Mouse (Mus musculus): ENCODE results near the gene 9130008F23Rik. TPM values are rescaled to one million over a fixed set of nuclear protein-coding genes. Genes with fewer than 3 reads are reported as not detected.

Gene 9130008F23Rik
- 1.8 and 2.5 TPM in 2 replicates for polyA plus RNA-seq (2014; fragmentation: Nextera tagmentation; extraction: Ambion mirVana)

DNA sequence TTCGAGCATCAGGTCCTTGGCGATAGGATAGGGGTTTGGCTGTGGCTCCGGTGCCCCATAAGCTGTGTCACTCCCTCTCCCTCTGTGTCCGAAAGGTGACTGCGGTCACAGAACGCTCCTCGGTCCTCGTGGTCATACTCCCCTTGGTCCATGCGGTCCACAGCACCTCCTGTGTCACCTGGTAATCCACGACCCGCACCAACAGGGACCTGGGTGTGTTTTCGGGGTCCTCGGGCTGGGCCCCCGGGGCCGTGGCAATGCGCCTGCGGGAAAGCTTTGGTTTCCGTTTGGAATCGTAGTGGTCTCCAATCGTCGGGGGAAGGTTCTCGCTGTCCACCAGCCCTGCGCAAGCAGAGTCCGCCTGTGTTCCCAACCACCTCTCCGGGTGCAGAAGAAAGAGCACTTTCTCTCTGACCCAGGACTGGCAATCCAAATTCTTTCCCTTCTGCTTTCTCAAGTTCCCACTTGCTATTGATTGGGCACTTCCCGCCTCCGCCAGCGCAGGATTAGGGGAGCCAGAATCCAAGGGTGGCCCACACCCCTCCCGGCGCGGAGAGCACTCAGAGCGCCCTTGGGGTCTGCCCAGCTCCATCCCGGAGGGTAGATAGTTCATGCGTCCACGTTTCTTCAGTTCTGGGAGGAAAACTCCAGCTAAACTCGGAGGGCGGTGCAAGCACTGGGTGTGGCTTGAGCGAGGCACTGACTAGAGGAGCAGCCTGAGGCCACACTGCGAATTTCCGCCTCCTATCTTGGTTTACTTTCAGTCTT lies at the start of gene 9130008F23Rik:
Gene 9130008F23Rik (minus strand): TSS at position 636 of the 768 bp plus-strand sequence.
- H3K36me3 ChIP-seq (ENCODE audit: control insufficient read depth, insufficient read depth, low read length) = no peaks in the 10 kb centered on the region
- WGBS = under 1% methylated on average over 40 of the region's 40 CpGs
- H3K9me3 ChIP-seq (ENCODE audit: control insufficient read depth, low read length) = no peaks in the 10 kb centered on the region
- ATAC-seq (ENCODE audit: insufficient number of reproducible peaks, insufficient read depth, low FRiP score, low read depth) = peak; percentile 77
- peak within 1 kb of the TSS; percentile 77 for H3K4me2 ChIP-seq (ENCODE audit: low read length)
- H3K9ac ChIP-seq (ENCODE audit: low read length) = peak within 1 kb of the TSS; percentile 85
- peak within 1 kb of the TSS; percentile 63 to 77 for H3K4me3 ChIP-seq (ENCODE audit: control insufficient read depth in 1 of 2, insufficient read depth in 1 of 2, low read depth in 1 of 2, low read length in 2 of 2)
- peaks cover 0 to 14% of the 10 kb centered on the region in 2 experiments; a peak in 2 of 4 replicates for H3K4me1 ChIP-seq (ENCODE audit: control insufficient read depth in 2 of 2, insufficient read depth in 2 of 2, low read length in 2 of 2)
- H3K27ac ChIP-seq (replicated peaks in 1 of 2; ENCODE audit: control insufficient read depth in 1 of 2, insufficient read depth in 1 of 2, low read depth in 2 of 2, low read length in 2 of 2) = peak within 1 kb of the TSS; percentile 81 to 84
- no peaks in the 10 kb centered on the region for H3K27me3 ChIP-seq (ENCODE audit: control insufficient read depth, insufficient read depth, low read length)

DNA sequence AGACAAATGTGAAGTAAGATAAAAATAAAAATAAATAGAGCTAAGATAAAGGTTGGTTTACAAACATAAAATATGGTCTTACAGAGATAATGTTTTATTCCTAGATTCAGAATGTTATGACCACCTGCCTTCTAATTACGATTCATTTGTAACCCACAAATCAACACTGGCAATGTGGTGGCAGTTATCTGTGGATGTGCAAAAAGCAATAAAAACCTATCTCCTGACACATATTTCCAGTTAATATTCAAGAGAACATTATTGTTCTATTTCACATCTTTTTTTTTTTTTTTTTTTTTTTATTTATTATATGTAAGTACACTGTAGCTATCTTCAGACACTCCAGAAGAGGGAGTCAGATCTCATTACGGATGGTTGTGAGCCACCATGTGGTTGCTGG lies 35.1 kb upstream of the 9130008F23Rik start:
- H3K4me3 ChIP-seq (ENCODE audit: control insufficient read depth in 1 of 2, insufficient read depth in 1 of 2, low read depth in 1 of 2, low read length in 2 of 2) = no peak overlapping the region
- H3K9me3 ChIP-seq (ENCODE audit: control insufficient read depth, low read length) = no peaks in the 10 kb centered on the region
- H3K4me1 ChIP-seq (ENCODE audit: control insufficient read depth in 2 of 2, insufficient read depth in 2 of 2, low read length in 2 of 2) = no peaks in the 10 kb centered on the region
- H3K27ac ChIP-seq (replicated peaks in 1 of 2; ENCODE audit: control insufficient read depth in 1 of 2, insufficient read depth in 1 of 2, low read depth in 2 of 2, low read length in 2 of 2) = no peak overlapping the region
- H3K27me3 ChIP-seq (ENCODE audit: control insufficient read depth, insufficient read depth, low read length) = no peaks in the 10 kb centered on the region
- no peak overlapping the region for H3K9ac ChIP-seq (ENCODE audit: low read length)
- H3K4me2 ChIP-seq (ENCODE audit: low read length) = no peak overlapping the region
- H3K36me3 ChIP-seq (ENCODE audit: control insufficient read depth, insufficient read depth, low read length) = no peaks in the 10 kb centered on the region
- WGBS = 97% methylated on average over 1 of the region's 2 CpGs
- no peak for ATAC-seq (ENCODE audit: insufficient number of reproducible peaks, insufficient read depth, low FRiP score, low read depth)

DNA sequence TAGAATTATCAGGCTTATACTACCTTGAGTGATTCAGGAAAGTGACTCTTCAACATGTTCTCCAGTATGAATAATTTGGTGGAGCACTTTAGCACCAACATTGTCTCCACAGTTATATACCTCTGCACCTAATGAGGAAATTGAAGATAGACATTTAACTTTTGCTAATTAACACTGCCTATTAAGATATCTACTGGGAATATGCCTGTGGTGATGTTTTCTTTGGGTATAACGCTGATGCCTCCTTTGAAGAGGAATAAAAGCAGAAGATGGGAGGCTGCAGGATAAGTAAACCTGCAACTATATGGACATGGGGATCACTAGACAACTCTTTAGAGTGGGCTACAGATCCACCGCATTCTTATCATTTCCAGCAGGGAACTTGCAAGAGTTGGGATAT lies 33.9 kb upstream of the 9130008F23Rik start, which contains the start of gene Glyatl3:
Gene Glyatl3 (minus strand): TSS at position 101 of the 400 bp plus-strand sequence.
- Histone ChIP-seq H3K9ac (ENCODE audit: low read length) (no peak within 1 kb of the TSS), H3K36me3 (ENCODE audit: control insufficient read depth, insufficient read depth, low read length) (no peaks in the 10 kb centered on the region), H3K4me3 (ENCODE audit: control insufficient read depth in 1 of 2, insufficient read depth in 1 of 2, low read depth in 1 of 2, low read length in 2 of 2) (no peak within 1 kb of the TSS)

DNA sequence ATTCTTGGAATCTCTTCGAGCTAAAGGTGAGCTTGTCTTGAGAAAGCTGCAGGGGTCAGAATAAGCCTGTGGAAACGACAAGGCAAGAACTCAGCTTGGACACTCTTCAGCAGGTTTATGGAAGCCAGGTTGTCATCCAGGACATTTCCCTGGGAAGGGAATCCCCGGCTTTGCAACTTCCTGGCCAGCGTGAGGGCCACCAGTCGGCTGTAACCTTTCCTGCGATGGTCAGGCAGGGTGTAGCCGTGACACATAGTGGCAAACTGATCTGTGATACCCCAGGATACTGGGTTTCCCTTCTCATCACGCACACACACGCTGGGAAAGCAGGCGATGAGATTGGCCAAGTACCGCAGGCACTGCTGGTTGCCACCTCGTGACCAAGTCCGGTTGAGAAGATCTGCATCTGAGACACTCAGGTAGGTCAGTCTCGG lies 24.4 kb upstream of the 9130008F23Rik start:
- 4% methylated on average over 13 of the region's 14 CpGs for WGBS
- no peak for ATAC-seq (ENCODE audit: insufficient number of reproducible peaks, insufficient read depth, low FRiP score, low read depth)
- Histone ChIP-seq H3K36me3 (ENCODE audit: control insufficient read depth, insufficient read depth, low read length) (no peaks in the 10 kb centered on the region), H3K4me2 (ENCODE audit: low read length) (peak overlapping the region; percentile 70), H3K27me3 (ENCODE audit: control insufficient read depth, insufficient read depth, low read length) (no peaks in the 10 kb centered on the region), H3K4me1 (ENCODE audit: control insufficient read depth in 2 of 2, insufficient read depth in 2 of 2, low read length in 2 of 2) (peaks cover 4 to 6% of the 10 kb centered on the region in 2 experiments; a peak in 3 of 4 replicates), H3K4me3 (ENCODE audit: control insufficient read depth in 1 of 2, insufficient read depth in 1 of 2, low read depth in 1 of 2, low read length in 2 of 2) (peak overlapping the region; percentile 20 to 36; a peak in 3 of 4 replicates), H3K27ac (replicated peaks in 1 of 2; ENCODE audit: control insufficient read depth in 1 of 2, insufficient read depth in 1 of 2, low read depth in 2 of 2, low read length in 2 of 2) (no peak overlapping the region), H3K9me3 (ENCODE audit: control insufficient read depth, low read length) (no peaks in the 10 kb centered on the region), H3K9ac (ENCODE audit: low read length) (peak overlapping the region; percentile 11; the same call in 1 of the 2 replicates)

More for the DNA sequence above, 33.9 kb upstream of the 9130008F23Rik start, which contains the start of gene Glyatl3:
- Histone ChIP-seq H3K9me3 (ENCODE audit: control insufficient read depth, low read length) (no peaks in the 10 kb centered on the region), H3K27ac (replicated peaks in 1 of 2; ENCODE audit: control insufficient read depth in 1 of 2, insufficient read depth in 1 of 2, low read depth in 2 of 2, low read length in 2 of 2) (no peak within 1 kb of the TSS), H3K27me3 (ENCODE audit: control insufficient read depth, insufficient read depth, low read length) (no peaks in the 10 kb centered on the region), H3K4me1 (ENCODE audit: control insufficient read depth in 2 of 2, insufficient read depth in 2 of 2, low read length in 2 of 2) (no peaks in the 10 kb centered on the region), H3K4me2 (ENCODE audit: low read length) (no peak within 1 kb of the TSS)
- 90% methylated on average over 2 of the region's 2 CpGs for WGBS
- no peak for ATAC-seq (ENCODE audit: insufficient number of reproducible peaks, insufficient read depth, low FRiP score, low read depth)

DNA sequence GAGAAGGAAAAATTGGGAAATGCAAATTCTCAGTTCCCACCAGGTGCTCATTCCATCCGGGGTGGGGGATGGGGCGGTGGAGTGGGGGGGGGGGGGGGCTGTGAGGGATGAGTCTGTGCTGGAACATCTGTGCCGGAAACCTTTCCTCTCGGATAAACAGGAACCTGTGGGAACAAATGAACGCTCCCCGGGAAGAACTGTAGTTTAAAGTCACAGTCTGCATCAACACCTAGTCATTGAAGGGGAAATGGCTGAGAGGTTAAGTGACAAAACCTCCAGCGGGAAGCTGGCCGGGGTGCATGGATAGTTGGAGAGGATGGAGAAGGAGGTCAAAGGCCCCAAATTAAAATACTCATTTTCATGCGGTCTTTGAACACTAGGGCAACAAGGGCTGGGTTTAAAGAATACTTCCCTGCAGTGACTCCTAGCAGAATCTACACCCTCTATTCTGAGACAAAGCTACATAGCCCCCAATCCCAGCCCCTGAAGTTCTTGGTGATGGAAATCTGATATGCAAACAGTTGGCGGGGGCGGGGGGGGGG lies 23.8 kb upstream of the 9130008F23Rik start:
- H3K4me3 ChIP-seq (ENCODE audit: control insufficient read depth in 1 of 2, insufficient read depth in 1 of 2, low read depth in 1 of 2, low read length in 2 of 2) = no peak overlapping the region
- no peaks in the 10 kb centered on the region for H3K27me3 ChIP-seq (ENCODE audit: control insufficient read depth, insufficient read depth, low read length)
- H3K9ac ChIP-seq (ENCODE audit: low read length) = no peak overlapping the region
- no peaks in the 10 kb centered on the region for H3K9me3 ChIP-seq (ENCODE audit: control insufficient read depth, low read length)
- peak overlapping the region; percentile 70 for H3K4me2 ChIP-seq (ENCODE audit: low read length)
- no peak for ATAC-seq (ENCODE audit: insufficient number of reproducible peaks, insufficient read depth, low FRiP score, low read depth)
- H3K36me3 ChIP-seq (ENCODE audit: control insufficient read depth, insufficient read depth, low read length) = no peaks in the 10 kb centered on the region
- 6% methylated on average over 11 of the region's 11 CpGs for WGBS
- peaks cover 4 to 6% of the 10 kb centered on the region in 2 experiments; a peak in 3 of 4 replicates for H3K4me1 ChIP-seq (ENCODE audit: control insufficient read depth in 2 of 2, insufficient read depth in 2 of 2, low read length in 2 of 2)
- H3K27ac ChIP-seq (replicated peaks in 1 of 2; ENCODE audit: control insufficient read depth in 1 of 2, insufficient read depth in 1 of 2, low read depth in 2 of 2, low read length in 2 of 2) = no peak overlapping the region

DNA sequence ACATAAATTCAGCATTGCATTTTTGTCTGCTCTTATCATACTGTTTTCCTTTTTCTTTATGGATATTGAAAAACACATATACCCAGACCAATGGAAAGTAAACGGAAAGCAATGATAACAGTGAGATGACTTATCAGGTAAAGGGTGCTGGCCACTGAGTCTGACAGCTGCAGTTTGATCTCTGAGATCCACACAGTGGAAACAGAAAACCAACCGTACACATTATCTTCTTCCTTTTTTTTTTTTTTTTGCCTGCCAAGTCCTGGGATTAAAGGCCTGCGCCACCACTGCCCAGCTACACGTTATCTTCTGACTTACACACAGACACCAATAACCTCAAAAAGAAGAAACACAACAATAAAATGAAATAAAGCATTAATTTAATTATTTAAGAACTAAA lies 23.0 kb upstream of the 9130008F23Rik start:
- H3K27ac ChIP-seq (replicated peaks in 1 of 2; ENCODE audit: control insufficient read depth in 1 of 2, insufficient read depth in 1 of 2, low read depth in 2 of 2, low read length in 2 of 2) = no peak overlapping the region
- no peak overlapping the region for H3K9ac ChIP-seq (ENCODE audit: low read length)
- no peak overlapping the region for H3K4me3 ChIP-seq (ENCODE audit: control insufficient read depth in 1 of 2, insufficient read depth in 1 of 2, low read depth in 1 of 2, low read length in 2 of 2)
- H3K36me3 ChIP-seq (ENCODE audit: control insufficient read depth, insufficient read depth, low read length) = no peaks in the 10 kb centered on the region
- H3K27me3 ChIP-seq (ENCODE audit: control insufficient read depth, insufficient read depth, low read length) = no peaks in the 10 kb centered on the region
- no peaks in the 10 kb centered on the region for H3K9me3 ChIP-seq (ENCODE audit: control insufficient read depth, low read length)
- H3K4me2 ChIP-seq (ENCODE audit: low read length) = no peak overlapping the region
- WGBS = 49% methylated on average over 4 of the region's 4 CpGs
- peaks cover 4 to 6% of the 10 kb centered on the region in 2 experiments; a peak in 3 of 4 replicates for H3K4me1 ChIP-seq (ENCODE audit: control insufficient read depth in 2 of 2, insufficient read depth in 2 of 2, low read length in 2 of 2)
- ATAC-seq (ENCODE audit: insufficient number of reproducible peaks, insufficient read depth, low FRiP score, low read depth) = no peak

DNA sequence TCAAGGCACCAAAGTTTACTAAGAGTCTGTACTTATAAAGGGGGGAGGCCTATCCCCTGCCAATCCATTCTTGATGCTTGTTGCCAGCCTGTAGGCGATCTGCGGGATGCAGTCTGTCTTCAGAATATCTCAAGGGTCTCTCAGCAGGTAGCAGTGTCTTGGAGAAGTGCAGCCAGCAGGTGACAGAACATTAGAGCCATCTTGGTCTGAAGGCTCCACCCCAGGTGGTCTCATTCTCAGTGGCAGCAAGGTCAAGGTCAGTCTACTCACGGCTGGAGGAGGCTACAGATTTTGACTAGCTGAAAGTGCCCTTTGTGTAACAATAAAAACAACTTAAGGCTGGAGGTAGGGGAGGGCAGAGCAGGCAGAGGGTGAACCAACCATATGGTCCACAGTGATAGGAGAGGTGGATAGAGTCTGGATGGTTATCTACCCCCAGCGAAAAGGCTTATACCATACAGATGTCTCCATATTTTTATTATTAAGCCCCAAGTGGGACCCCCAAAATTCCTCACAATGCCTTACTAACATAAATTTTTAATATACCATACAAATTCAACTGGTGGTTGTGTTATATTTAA lies 19.5 kb upstream of the 9130008F23Rik start:
- no peaks in the 10 kb centered on the region for H3K36me3 ChIP-seq (ENCODE audit: control insufficient read depth, insufficient read depth, low read length)
- H3K4me3 ChIP-seq (ENCODE audit: control insufficient read depth in 1 of 2, insufficient read depth in 1 of 2, low read depth in 1 of 2, low read length in 2 of 2) = no peak overlapping the region
- WGBS = 42% methylated on average over 4 of the region's 4 CpGs
- ATAC-seq (ENCODE audit: insufficient number of reproducible peaks, insufficient read depth, low FRiP score, low read depth) = no peak
- no peak overlapping the region for H3K4me2 ChIP-seq (ENCODE audit: low read length)
- peaks cover 4 to 6% of the 10 kb centered on the region in 2 experiments; a peak in 3 of 4 replicates for H3K4me1 ChIP-seq (ENCODE audit: control insufficient read depth in 2 of 2, insufficient read depth in 2 of 2, low read length in 2 of 2)
- no peak overlapping the region for H3K9ac ChIP-seq (ENCODE audit: low read length)
- no peak overlapping the region for H3K27ac ChIP-seq (replicated peaks in 1 of 2; ENCODE audit: control insufficient read depth in 1 of 2, insufficient read depth in 1 of 2, low read depth in 2 of 2, low read length in 2 of 2)
- H3K9me3 ChIP-seq (ENCODE audit: control insufficient read depth, low read length) = no peaks in the 10 kb centered on the region
- H3K27me3 ChIP-seq (ENCODE audit: control insufficient read depth, insufficient read depth, low read length) = no peaks in the 10 kb centered on the region

Measured in heart, embryonic 14.5 days (tissue).